Comparison of ENCODE assay signal across 11 mouse cellular contexts in genomic region chr10:121686153-121686660, GRCm38 (mm10). TPM values are rescaled to one million over a fixed set of nuclear protein-coding genes. Genes with fewer than 3 reads are reported as not detected.
DNase-seq lines count a peak whose midpoint lies in the region; ATAC-seq and TF ChIP-seq lines count a peak whose summit lies in the region.
"Had no signal": no experiment of that assay in that cellular context is flagged by ENCODE, and none has a peak within 500 bp of the region (broad histone marks: within the 10 kb centered on the region; RNA-seq: fewer than 3 reads in every experiment).

No protein-coding gene starts in this region.

- no peaks in the 10 kb centered on the region for H3K9me3 ChIP-seq in lung, postnatal 0 days (ENCODE audit: low read length)
- H3K9me3 ChIP-seq: hindbrain, embryonic 12.5 days; liver, embryonic 12.5 days had no signal

- H3K27ac ChIP-seq in lung, postnatal 0 days (ENCODE audit: low read length), result no peak overlapping the region
- H3K27ac ChIP-seq: hindbrain, embryonic 12.5 days; liver, embryonic 12.5 days had no signal

- H3K4me3 ChIP-seq in lung, postnatal 0 days (ENCODE audit: low read depth, low read length), result no peak overlapping the region
- H3K4me3 ChIP-seq: hindbrain, embryonic 12.5 days; liver, embryonic 12.5 days had no signal

- peak; percentile 16 to 56 for DNase-seq in cerebellum, postnatal 14 days
- no peak for DNase-seq in cerebellum, postnatal 4 days (ENCODE audit: low spot score in 2 of 2)
- DNase-seq in lung, postnatal 0 days (ENCODE audit: low spot score), result no peak
- no peak for DNase-seq in lung, postnatal 25 days (ENCODE audit: low spot score)
- DNase-seq in ES-CJ7 (ENCODE audit: low read depth, low spot score), result peak; percentile 31
- DNase-seq in kidney, postnatal 14 days, result peak; percentile 14
- DNase-seq in spleen, postnatal 4 days (ENCODE audit: low spot score in 2 of 2), result no peak
- no peak for DNase-seq in frontal cortex, postnatal 10 days (ENCODE audit: low spot score in 2 of 2)

- TF ChIP-seq CTCF in lung, postnatal 0 days (IDR thresholded peaks at IDR 0.05), result peak; percentile 29; the same call in 1 of the 2 replicates

- H3K27me3 ChIP-seq in lung, postnatal 0 days (replicated peaks; ENCODE audit: insufficient read depth, low read length), result no peaks in the 10 kb centered on the region
- H3K27me3 ChIP-seq: hindbrain, embryonic 12.5 days; liver, embryonic 12.5 days had no signal

- H3K4me1 ChIP-seq in lung, postnatal 0 days (ENCODE audit: insufficient read depth, low read depth, low read length), result no peaks in the 10 kb centered on the region
- H3K4me1 ChIP-seq: liver, embryonic 12.5 days had no signal

- H3K36me3 ChIP-seq in lung, postnatal 0 days (ENCODE audit: insufficient read depth, low read length), result no peaks in the 10 kb centered on the region
- H3K36me3 ChIP-seq: hindbrain, embryonic 12.5 days; liver, embryonic 12.5 days had no signal

- no peak overlapping the region for H3K9ac ChIP-seq in lung, postnatal 0 days (replicated peaks; ENCODE audit: low read depth)
- H3K9ac ChIP-seq: hindbrain, embryonic 12.5 days; liver, embryonic 12.5 days had no signal

- H3K4me2 ChIP-seq in lung, postnatal 0 days (replicated peaks; ENCODE audit: low read depth, low read length), result no peak overlapping the region
- H3K4me2 ChIP-seq: hindbrain, embryonic 12.5 days; liver, embryonic 12.5 days had no signal

- TF ChIP-seq EP300 in lung, postnatal 0 days (IDR thresholded peaks at IDR 0.05), result no peak

- ATAC-seq in lung, postnatal 0 days, result no peak
- ATAC-seq: activated CD4-positive, CD25-positive, alpha-beta regulatory T cell, adult 4 months; liver, embryonic 12.5 days had no signal

- whole genome bisulfite sequencing in lung, postnatal 0 days, result 86% methylated on average over 4 of the region's 4 CpGs

RNA-seq across cellular contexts. Expression of gene D930020B18Rik, which starts 44.8 kb away (rescaled TPM):
- polyA plus RNA-seq in lung, postnatal 0 days (2015; fragmentation: Nextera tagmentation; extraction: Ambion mirVana), result 0.44 and 0.48 TPM in 2 replicates

RNA-seq across cellular contexts. Expression of gene BC048403, which starts 53.5 kb away (rescaled TPM):
- 2.5 and 3.0 TPM in 2 replicates for polyA plus RNA-seq in lung, postnatal 0 days (2015; fragmentation: Nextera tagmentation; extraction: Ambion mirVana)

Comparison
In these comparisons a context has a peak if more than half of its experiments do, and no peak if none do; other contexts are left out.
1. DNase-seq: peak in cerebellum, postnatal 14 days (2 of 2), ES-CJ7 (single experiment) and kidney, postnatal 14 days (single experiment); none in cerebellum, postnatal 4 days (0 of 2), lung, postnatal 0 days (single experiment), lung, postnatal 25 days (single experiment), spleen, postnatal 4 days (0 of 2) and frontal cortex, postnatal 10 days (0 of 2).